ENCODE assay signal across 8 mouse cellular contexts in the genomic region with DNA sequence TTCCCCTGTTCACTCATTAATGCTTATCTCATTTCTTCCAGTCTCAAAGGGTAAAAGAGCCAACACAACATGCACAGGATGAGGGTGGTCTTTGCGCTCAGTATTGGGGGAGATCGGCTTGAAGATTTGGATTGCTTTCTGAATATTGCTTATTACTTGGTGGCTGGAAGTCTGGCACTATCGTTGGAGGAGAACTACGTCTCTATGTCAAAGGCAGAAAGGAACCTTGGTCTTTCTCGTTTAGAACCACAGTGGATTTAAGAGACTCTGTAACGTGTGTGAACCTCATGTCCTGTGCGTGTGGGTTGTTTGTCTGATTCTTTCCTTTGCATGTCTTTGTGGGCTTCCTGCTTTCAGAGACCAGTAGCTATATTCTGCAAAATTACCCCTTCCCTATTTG. TPM values are rescaled to one million over a fixed set of nuclear protein-coding genes. Genes with fewer than 3 reads are reported as not detected.
DNase-seq lines count a peak whose midpoint lies in the region; ATAC-seq and TF ChIP-seq lines count a peak whose summit lies in the region.

No protein-coding gene starts in this region.

- peak; percentile 39 for DNase-seq in liver, adult 2 months (ENCODE audit: extremely low read depth, low read depth, low spot score)
- DNase-seq in liver = no peak
- no peak for DNase-seq in intestine, embryonic 14.5 days (ENCODE audit: low spot score)
- DNase-seq in midbrain, postnatal 0 days (ENCODE audit: low spot score) = no peak
- no peak for DNase-seq in yolk sac, embryonic 10.5 days (ENCODE audit: low spot score)
- DNase-seq in layer of hippocampus, adult 9-10 months (ENCODE audit: low spot score) = no peak
- no peak for DNase-seq in adrenal gland, adult (ENCODE audit: inconsistent age in 2 of 2, low spot score in 1 of 2)

- ATAC-seq in embryonic facial prominence, embryonic 15.5 days (ENCODE audit: insufficient number of reproducible peaks, low FRiP score, low TSS enrichment, low read depth) = no peak
- no peak for ATAC-seq in intestine, embryonic 14.5 days (replicated peaks; ENCODE audit: low FRiP score, low TSS enrichment, low read depth)
- no peak for ATAC-seq in midbrain, postnatal 0 days (ENCODE audit: low FRiP score)

- TF ChIP-seq POLR2A in liver, adult 2 months (IDR thresholded peaks at IDR 0.05; ENCODE audit: extremely low read depth, insufficient read depth, low read length) = no peak

- peak overlapping the region; percentile 73 for H3K4me2 ChIP-seq in embryonic facial prominence, embryonic 15.5 days (replicated peaks)
- H3K4me2 ChIP-seq in intestine, embryonic 14.5 days (ENCODE audit: low read length) = peak overlapping the region; percentile 77
- peak overlapping the region; percentile 67 for H3K4me2 ChIP-seq in midbrain, postnatal 0 days (ENCODE audit: low read depth, low read length, poor library complexity, severe bottlenecking)

- peak overlapping the region; percentile 56 for H3K9ac ChIP-seq in liver, adult 2 months (ENCODE audit: low read depth, low read length)
- no peak overlapping the region for H3K9ac ChIP-seq in embryonic facial prominence, embryonic 15.5 days
- H3K9ac ChIP-seq in intestine, embryonic 14.5 days (ENCODE audit: low read length) = peak overlapping the region; percentile 83; the same call in 1 of the 2 replicates
- 0 out of 2 replicates have a peak overlapping the region, but pooled peaks have one; percentile 29 for H3K9ac ChIP-seq in midbrain, postnatal 0 days (replicated peaks; ENCODE audit: low read length, poor library complexity, severe bottlenecking)

- peaks cover 20% of the 10 kb centered on the region; the same call in 1 of the 2 replicates for H3K79me2 ChIP-seq in liver, adult 2 months (ENCODE audit: control insufficient read depth, insufficient read depth, low read length)

- peak overlapping the region; percentile 81; the same call in 1 of the 2 replicates for H3K27ac ChIP-seq in liver, adult 2 months (replicated peaks; ENCODE audit: insufficient read depth, low read depth, low read length)
- no peak overlapping the region for H3K27ac ChIP-seq in embryonic facial prominence, embryonic 15.5 days (replicated peaks)
- no peak overlapping the region for H3K27ac ChIP-seq in intestine, embryonic 14.5 days (ENCODE audit: low read depth)
- no peak overlapping the region for H3K27ac ChIP-seq in midbrain, postnatal 0 days (ENCODE audit: low read depth, low read length)

- H3K36me3 ChIP-seq in liver, adult 2 months (ENCODE audit: control insufficient read depth, insufficient read depth, low read length) = peaks cover 1% of the 10 kb centered on the region; the same call in 1 of the 2 replicates
- H3K36me3 ChIP-seq in embryonic facial prominence, embryonic 15.5 days = no peaks in the 10 kb centered on the region
- no peaks in the 10 kb centered on the region for H3K36me3 ChIP-seq in intestine, embryonic 14.5 days (ENCODE audit: control insufficient read depth, insufficient read depth, low read length)
- no peaks in the 10 kb centered on the region for H3K36me3 ChIP-seq in midbrain, postnatal 0 days (ENCODE audit: insufficient read depth, low read length)

- H3K9me3 ChIP-seq in embryonic facial prominence, embryonic 15.5 days (replicated peaks) = no peaks in the 10 kb centered on the region
- no peaks in the 10 kb centered on the region for H3K9me3 ChIP-seq in intestine, embryonic 14.5 days (ENCODE audit: control insufficient read depth, low read length)
- H3K9me3 ChIP-seq in midbrain, postnatal 0 days (ENCODE audit: low read length) = no peaks in the 10 kb centered on the region

- WGBS in liver, adult 2 months = 26% methylated on average over 7 of the region's 7 CpGs
- 47% methylated on average over 7 of the region's 7 CpGs for WGBS in embryonic facial prominence, embryonic 15.5 days
- WGBS in intestine, embryonic 14.5 days = 63% methylated on average over 7 of the region's 7 CpGs
- 39% methylated on average over 7 of the region's 7 CpGs for WGBS in midbrain, postnatal 0 days

- H3K4me3 ChIP-seq in liver, adult 2 months (ENCODE audit: insufficient read depth, low read depth, low read length) = peak overlapping the region; percentile 86
- peak overlapping the region; percentile 91 for H3K4me3 ChIP-seq in embryonic facial prominence, embryonic 15.5 days (replicated peaks)
- H3K4me3 ChIP-seq in intestine, embryonic 14.5 days (ENCODE audit: low read depth, low read length) = peak overlapping the region; percentile 66
- peak overlapping the region; percentile 87 for H3K4me3 ChIP-seq in midbrain, postnatal 0 days (ENCODE audit: low read depth, low read length)

- H3K27me3 ChIP-seq in liver, adult 2 months (ENCODE audit: control insufficient read depth, insufficient read depth, low read length) = no peaks in the 10 kb centered on the region
- no peaks in the 10 kb centered on the region for H3K27me3 ChIP-seq in embryonic facial prominence, embryonic 15.5 days
- no peaks in the 10 kb centered on the region for H3K27me3 ChIP-seq in intestine, embryonic 14.5 days (replicated peaks; ENCODE audit: control insufficient read depth, insufficient read depth, low read length)
- no peaks in the 10 kb centered on the region for H3K27me3 ChIP-seq in midbrain, postnatal 0 days (ENCODE audit: insufficient read depth, low read length)

- H3K4me1 ChIP-seq in liver, adult 2 months (ENCODE audit: control insufficient read depth, insufficient read depth, low read length) = peaks cover 10% of the 10 kb centered on the region; the same call in 1 of the 2 replicates
- H3K4me1 ChIP-seq in embryonic facial prominence, embryonic 15.5 days = peaks cover 39% of the 10 kb centered on the region
- H3K4me1 ChIP-seq in intestine, embryonic 14.5 days (replicated peaks; ENCODE audit: control insufficient read depth, insufficient read depth, low read length) = peaks cover 30% of the 10 kb centered on the region
- 0 out of 2 replicates have a peak, but pooled peaks cover 3% of the 10 kb centered on the region for H3K4me1 ChIP-seq in midbrain, postnatal 0 days (ENCODE audit: insufficient read depth, low read length)

- no peak for TF ChIP-seq CTCF in liver, adult 2 months (IDR thresholded peaks at IDR 0.05; ENCODE audit: low read depth, low read length)
- no peak for TF ChIP-seq CTCF in midbrain, postnatal 0 days (IDR thresholded peaks at IDR 0.05)

RNA-seq across cellular contexts. Expression of a gene that starts 1.5 kb away (rescaled TPM):
- total RNA-seq in liver, adult 2 months (2014; rRNA removed) = 98.6 and 124 TPM in 2 replicates
- polyA plus RNA-seq in liver, adult 2 months (2012; rRNA removed) = 60.3 and 86.5 TPM in 2 replicates
- polyA plus RNA-seq in embryonic facial prominence, embryonic 15.5 days (2015; fragmentation: Nextera tagmentation; extraction: Ambion mirVana) = 41.6 and 42.0 TPM in 2 replicates
- 35.5 and 41.1 TPM in 2 replicates for polyA plus RNA-seq in intestine, embryonic 14.5 days (2014; fragmentation: Nextera tagmentation; extraction: Ambion mirVana)
- 220 and 223 TPM in 2 replicates for total RNA-seq in midbrain, postnatal 0 days (2014; rRNA removed)
- polyA plus RNA-seq in midbrain, postnatal 0 days (2015; fragmentation: Nextera tagmentation; extraction: Ambion mirVana) = 125 and 130 TPM in 2 replicates
